Mouse (Mus musculus) left cerebral cortex, adult 2 months (tissue): ENCODE measurements around the gene Tex13c1. TPM values are rescaled to one million over a fixed set of nuclear protein-coding genes. Genes with fewer than 3 reads are reported as not detected.

Experiments used
- DNase-seq, 2 experiments: peaks; one replicate each; pipeline ENCODE4 v3.0.0; 2021 to 2022; ENCODE audit warnings: low spot score in 2 of 2, mixed read lengths in 1 of 2; ENCODE audit errors: extremely low spot score in 1 of 2
- H3K27ac ChIP-seq: fragments of 200-600 bp; 2 replicates; pipeline ENCODE4 v1.8.1; 2022
- H3K4me3 ChIP-seq: fragments of 200-600 bp; 2 replicates; pipeline ENCODE4 v1.8.1; 2022
- CTCF ChIP-seq: fragments of 200-600 bp; IDR thresholded peaks from 2 replicates; pipeline ENCODE4 v1.8.1; 2022; ENCODE audit warnings: antibody characterized with exemption, mild to moderate bottlenecking, moderate library complexity
- intact Hi-C: fragments of 180-260 bp; cut with DNase I; formaldehyde crosslinking; loops from one replicate; pipeline ENCODE4 v1.15.1; 2025
- long read RNA-seq, 2 experiments: library from polyadenylated mRNA; stranded (forward); transcript quantifications; one replicate each; pipeline ENCODE4 v2.0.0; 2021; ENCODE audit warnings: borderline mapping rate in 2 of 2
- total RNA-seq, 2 experiments: library from RNA; stranded (reverse); gene quantifications; 2 replicates each; pipeline ENCODE4 v1.2.3; 2021

Tex13c1 gene
- not detected for total RNA-seq
- long read RNA-seq, experiment 1: 0 reads
- long read RNA-seq, experiment 2: 0 reads

GRCm38 (mm10) chrX:43590860-43591259 lies at the start of gene Tex13c1:
Gene Tex13c1 (plus strand): TSS chrX:43591160.
- no peak within 1 kb of the TSS for H3K4me3 ChIP-seq
- DNase-seq: no peak
- no peak for TF ChIP-seq CTCF
- intact Hi-C loops: no loop called here
- no peak within 1 kb of the TSS for H3K27ac ChIP-seq

Other genes with a start within 250 kb of the Tex13c1 start
- 10 to 100 TPM; 46.7 to 49.3 TPM for gene Tenm1, start 162.0 kb upstream of the Tex13c1 start, total RNA-seq